Mouse (Mus musculus) NIH3T3 (cell line): ENCODE measurements around the gene Dsn1.

ENCODE experiments used
- DNase-seq: peaks from one replicate; pipeline ENCODE4 v3.0.0-alpha.2; 2012; ENCODE audit warnings: low read depth

The Dsn1 gene

GRCm38 (mm10) chr2:156973316-156974100 lies 33.4 kb downstream of the Dsn1 start:
- DNase-seq = peak; percentile 69

- DNase-seq = no peak
Observed at GRCm38 (mm10) chr2:156970253-156970652, 36.7 kb downstream of the Dsn1 start.

GRCm38 (mm10) chr2:156968501-156968900 lies 38.5 kb downstream of the Dsn1 start:
- DNase-seq = peak; percentile 17

GRCm38 (mm10) chr2:156967388-156967787 lies 39.6 kb downstream of the Dsn1 start:
- no peak for DNase-seq

- DNase-seq = no peak
Observed at GRCm38 (mm10) chr2:156963891-156964290, 43.1 kb downstream of the Dsn1 start.

- no peak for DNase-seq
Observed at GRCm38 (mm10) chr2:156958496-156959252, 48.3 kb downstream of the Dsn1 start.

- DNase-seq = no peak
Observed at GRCm38 (mm10) chr2:156957035-156957434, 49.9 kb downstream of the Dsn1 start.

GRCm38 (mm10) chr2:156956306-156956705 lies 50.6 kb downstream of the Dsn1 start:
- DNase-seq = no peak

GRCm38 (mm10) chr2:156954463-156954862 lies 52.5 kb downstream of the Dsn1 start:
- DNase-seq = no peak

GRCm38 (mm10) chr2:156951301-156952094 lies 55.5 kb downstream of the Dsn1 start:
- peak; percentile 25 for DNase-seq

- DNase-seq = no peak
Observed at GRCm38 (mm10) chr2:156950816-156951215, 56.1 kb downstream of the Dsn1 start.
